Mouse (Mus musculus) megakaryocyte progenitor cell, adult 5-6 weeks (primary cell): ENCODE measurements around the gene Upk3a. TPM values are rescaled to one million over a fixed set of nuclear protein-coding genes. Genes with fewer than 3 reads are reported as not detected.

Experiments
- ATAC-seq: replicated peaks from 2 replicates; pipeline ENCODE4 v1.8.0; 2016; ENCODE audit warnings: mild to moderate bottlenecking, moderate TSS enrichment, inconsistent platforms; ENCODE audit not compliant: poor library complexity
- total RNA-seq, 2 experiments: library from RNA; stranded (forward) in 1 of 2; stranded (reverse) in 1 of 2; fragments of 157-497, 149-512 nt in 1 of 2; fragments of 200-1000 nt in 1 of 2; gene quantifications; 2 replicates each; pipeline versions ENCODE4 v1.2.3 to v1.2.4; 2015 to 2017

Upk3a gene
- total RNA-seq, 2 experiments from 2014 or later: not detected

- ATAC-seq: no peak
Measured at GRCm38 (mm10) chr15:85047865-85048264, 30.9 kb downstream of the Upk3a start.

- no peak for ATAC-seq
Measured at GRCm38 (mm10) chr15:85049758-85050157, 32.8 kb downstream of the Upk3a start.

GRCm38 (mm10) chr15:85054098-85054497 is 37.2 kb downstream of the Upk3a start:
- ATAC-seq: no peak

DNA sequence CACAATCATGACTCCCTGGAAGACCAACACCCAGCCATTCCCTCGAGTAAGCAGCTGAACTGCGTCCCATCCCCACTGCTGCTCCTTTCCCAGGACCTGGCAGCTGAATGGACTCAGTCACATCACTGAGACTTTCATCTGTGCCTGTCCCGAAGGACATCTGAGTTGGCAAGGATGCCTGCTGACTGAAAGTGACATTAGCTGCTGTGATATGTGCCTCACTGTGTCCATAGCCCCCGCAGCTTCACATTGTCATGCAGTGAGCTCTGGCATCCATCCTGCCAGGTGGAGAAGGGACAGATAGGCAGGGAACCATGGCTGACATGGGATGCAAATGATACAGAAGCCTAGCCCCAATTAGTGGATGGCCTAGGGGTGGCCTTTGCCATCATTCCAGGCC is 38.2 kb downstream of the Upk3a start:
- ATAC-seq: no peak

DNA sequence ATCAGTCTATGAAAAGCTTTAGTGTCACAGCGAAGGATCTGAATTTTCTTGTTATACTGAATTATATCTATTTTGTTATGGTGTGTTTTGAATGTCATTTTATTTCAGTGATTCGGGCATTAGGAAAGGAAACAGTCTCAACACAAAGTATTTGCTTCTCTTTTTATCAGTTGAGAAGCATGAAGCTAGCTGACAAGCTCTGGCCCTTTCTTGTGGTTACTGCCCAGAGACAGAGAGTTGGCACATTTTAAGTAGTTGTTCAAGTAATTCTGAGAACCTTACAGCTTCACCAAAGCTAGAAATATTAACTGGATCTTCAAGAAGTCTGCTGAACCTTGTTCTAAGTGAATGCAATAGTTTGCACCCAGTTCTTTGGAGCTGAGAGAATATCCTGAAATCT is 46.5 kb downstream of the Upk3a start:
- ATAC-seq: no peak

- peak; percentile 74 for ATAC-seq
Measured at GRCm38 (mm10) chr15:85070561-85070960, 53.6 kb downstream of the Upk3a start.

Other genes with a start within 250 kb of the Upk3a start
- 0.20 and 0.32 TPM in 2 replicates for gene Phf21b, start 161.1 kb upstream of the Upk3a start, total RNA-seq (2015)
- gene Phf21b, start 161.1 kb upstream of the Upk3a start, total RNA-seq (2017): 0.08 and 0.10 TPM in 2 replicates
- gene Gm29666, start 97.1 kb upstream of the Upk3a start, total RNA-seq (2015): 0.25 and 0.46 TPM in 2 replicates
- gene Gm29666, start 97.1 kb upstream of the Upk3a start, total RNA-seq (2017): 0.20 and 0.25 TPM in 2 replicates
- gene Nup50, start 93.7 kb upstream of the Upk3a start, total RNA-seq (2015): 43.6 and 44.8 TPM in 2 replicates
- gene Nup50, start 93.7 kb upstream of the Upk3a start, total RNA-seq (2017): 87.7 and 99.3 TPM in 2 replicates
- gene 5031439G07Rik, start 28.6 kb upstream of the Upk3a start, total RNA-seq (2015): 8.0 and 10.0 TPM in 2 replicates
- gene 5031439G07Rik, start 28.6 kb upstream of the Upk3a start, total RNA-seq (2017): 11.7 and 17.7 TPM in 2 replicates
- 12.4 and 12.5 TPM in 2 replicates for gene Fam118a, start 11.8 kb downstream of the Upk3a start, total RNA-seq (2015)
- gene Fam118a, start 11.8 kb downstream of the Upk3a start, total RNA-seq (2017): 10.5 and 20.9 TPM in 2 replicates
- not detected in 2 replicates for gene Smc1b, start 114.8 kb downstream of the Upk3a start, total RNA-seq (2015)
- not detected in 2 replicates for gene Smc1b, start 114.8 kb downstream of the Upk3a start, total RNA-seq (2017)
- gene Ribc2, start 114.9 kb downstream of the Upk3a start, total RNA-seq (2015): not detected in 2 replicates
- gene Ribc2, start 114.9 kb downstream of the Upk3a start, total RNA-seq (2017): not detected in 2 replicates
- 0.42 and 0.47 TPM in 2 replicates for gene Fbln1, start 188.8 kb downstream of the Upk3a start, total RNA-seq (2015)
- gene Fbln1, start 188.8 kb downstream of the Upk3a start, total RNA-seq (2017): 0.24 and 0.37 TPM in 2 replicates